16 mouse cellular contexts compared by ENCODE assay signal in the genomic region with DNA sequence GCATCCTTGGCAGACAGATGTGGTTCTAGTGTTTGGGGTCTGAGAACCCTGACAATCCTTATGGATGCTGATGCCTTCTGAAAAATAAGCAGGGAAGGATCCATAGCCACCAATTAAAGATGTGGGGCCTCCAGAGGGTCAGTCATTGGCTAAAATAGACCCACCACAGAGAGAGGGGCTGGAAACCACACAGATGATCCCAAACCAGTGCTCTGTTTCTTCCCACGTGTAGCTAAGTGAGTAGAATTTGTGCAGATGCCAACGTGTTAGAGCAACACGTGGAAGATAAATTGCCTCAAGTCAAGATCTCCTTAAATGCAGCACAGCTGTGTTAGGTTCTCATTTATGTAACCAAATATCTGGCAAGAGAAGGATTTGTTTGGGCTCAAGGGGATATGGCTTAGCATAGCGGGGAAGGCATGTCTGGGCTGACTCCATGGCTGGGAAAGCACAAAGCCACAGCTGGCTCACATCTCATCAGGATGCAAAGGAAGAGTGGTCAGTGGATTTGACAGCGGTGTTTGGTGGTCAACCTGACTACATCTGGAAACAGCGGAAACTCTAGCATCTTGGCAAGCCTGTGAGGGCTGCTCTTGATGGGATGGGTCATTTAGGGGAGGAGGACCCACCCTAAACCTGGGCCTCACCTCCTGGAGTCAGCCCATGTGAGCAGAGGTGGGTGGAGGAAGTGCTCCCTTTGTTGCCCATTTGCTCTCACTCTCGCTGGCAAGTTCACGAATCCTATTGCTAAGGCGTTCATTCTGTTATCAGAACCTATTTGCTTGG. TPM values are rescaled to one million over a fixed set of nuclear protein-coding genes. Genes with fewer than 3 reads are reported as not detected.
DNase-seq lines count a peak whose midpoint lies in the region; ATAC-seq and TF ChIP-seq lines count a peak whose summit lies in the region.
"Had no signal": no experiment of that assay in that cellular context is flagged by ENCODE, and none has a peak within 500 bp of the region (broad histone marks: within the 10 kb centered on the region; RNA-seq: fewer than 3 reads in every experiment).

No protein-coding gene starts in this region.

- H3K4me2 ChIP-seq in intestine, embryonic 15.5 days (replicated peaks): no peak overlapping the region
- no peak overlapping the region for H3K4me2 ChIP-seq in intestine, postnatal 0 days (replicated peaks; ENCODE audit: low read depth)
- no peak overlapping the region for H3K4me2 ChIP-seq in lung, embryonic 15.5 days
- H3K4me2 ChIP-seq in embryonic facial prominence, embryonic 12.5 days (replicated peaks): no peak overlapping the region
- H3K4me2 ChIP-seq in stomach, embryonic 16.5 days (ENCODE audit: low read depth, low read length): no peak overlapping the region
- H3K4me2 ChIP-seq: forebrain, embryonic 12.5 days had no signal

- H3K9ac ChIP-seq in intestine, embryonic 15.5 days: no peak overlapping the region
- H3K9ac ChIP-seq in intestine, postnatal 0 days (ENCODE audit: low read depth, low read length): no peak overlapping the region
- no peak overlapping the region for H3K9ac ChIP-seq in lung, embryonic 15.5 days
- no peak overlapping the region for H3K9ac ChIP-seq in embryonic facial prominence, embryonic 12.5 days
- no peak overlapping the region for H3K9ac ChIP-seq in stomach, embryonic 16.5 days (ENCODE audit: low read length)
- H3K9ac ChIP-seq: forebrain, embryonic 12.5 days had no signal

- H3K27ac ChIP-seq in intestine, embryonic 15.5 days: no peak overlapping the region
- no peak overlapping the region; the same call in 1 of the 2 replicates for H3K27ac ChIP-seq in intestine, postnatal 0 days (ENCODE audit: low read depth, low read length)
- H3K27ac ChIP-seq in lung, embryonic 15.5 days: no peak overlapping the region
- H3K27ac ChIP-seq in embryonic facial prominence, embryonic 12.5 days: no peak overlapping the region; the same call in 1 of the 2 replicates
- H3K27ac ChIP-seq in stomach, embryonic 16.5 days (ENCODE audit: low read length): peak overlapping the region; percentile 21; the same call in 1 of the 2 replicates
- H3K27ac ChIP-seq: forebrain, embryonic 12.5 days had no signal

- ATAC-seq in intestine, embryonic 15.5 days: peak; percentile 65
- ATAC-seq in intestine, postnatal 0 days: no peak
- ATAC-seq in lung, embryonic 15.5 days (ENCODE audit: borderline replicate concordance, extremely low read depth, low FRiP score, low TSS enrichment): 0 out of 2 replicates have a peak, but pooled peaks have one; percentile 42
- ATAC-seq in embryonic facial prominence, embryonic 12.5 days (ENCODE audit: insufficient number of reproducible peaks, insufficient read depth, low FRiP score, low TSS enrichment): peak; percentile 35; the same call in 1 of the 2 replicates
- ATAC-seq in stomach, embryonic 16.5 days (ENCODE audit: insufficient read depth, low FRiP score): peak; percentile 84
- ATAC-seq: hindbrain, embryonic 16.5 days had no signal

- H3K27me3 ChIP-seq in intestine, embryonic 15.5 days (replicated peaks): no peaks in the 10 kb centered on the region
- no peaks in the 10 kb centered on the region for H3K27me3 ChIP-seq in intestine, postnatal 0 days (replicated peaks; ENCODE audit: control insufficient read depth, insufficient read depth, low read length)
- no peaks in the 10 kb centered on the region for H3K27me3 ChIP-seq in lung, embryonic 15.5 days
- no peaks in the 10 kb centered on the region for H3K27me3 ChIP-seq in embryonic facial prominence, embryonic 12.5 days
- no peaks in the 10 kb centered on the region for H3K27me3 ChIP-seq in stomach, embryonic 16.5 days (ENCODE audit: control insufficient read depth, insufficient read depth, low read length)
- H3K27me3 ChIP-seq: forebrain, embryonic 12.5 days had no signal

- no peak for DNase-seq in lung, postnatal 36 days
- DNase-seq in c-Kit-positive CD71-positive TER-119-positive erythroid progenitor cells, embryonic 14.5 days (ENCODE audit: low spot score): no peak
- DNase-seq: adrenal gland, postnatal 14 days; cerebellum, adult 8-10 months; left cerebral cortex, postnatal 4 days; midbrain, embryonic 14.5 days; right cerebral cortex, postnatal 25 days had no signal

- 59% methylated on average over 9 of the region's 9 CpGs for WGBS in intestine, embryonic 15.5 days
- 62% methylated on average over 9 of the region's 9 CpGs for WGBS in intestine, postnatal 0 days
- WGBS in lung, embryonic 15.5 days: 50% methylated on average over 9 of the region's 9 CpGs
- 55% methylated on average over 9 of the region's 9 CpGs for WGBS in embryonic facial prominence, embryonic 12.5 days
- 48% methylated on average over 9 of the region's 9 CpGs for WGBS in stomach, embryonic 16.5 days

- no peaks in the 10 kb centered on the region for H3K4me1 ChIP-seq in intestine, embryonic 15.5 days (replicated peaks)
- H3K4me1 ChIP-seq in intestine, postnatal 0 days (replicated peaks; ENCODE audit: control insufficient read depth, insufficient read depth, low read length): no peaks in the 10 kb centered on the region
- H3K4me1 ChIP-seq in lung, embryonic 15.5 days: no peaks in the 10 kb centered on the region
- peaks cover 13% of the 10 kb centered on the region for H3K4me1 ChIP-seq in embryonic facial prominence, embryonic 12.5 days
- no peaks in the 10 kb centered on the region for H3K4me1 ChIP-seq in stomach, embryonic 16.5 days (ENCODE audit: control insufficient read depth, insufficient read depth, low read length)
- H3K4me1 ChIP-seq: forebrain, embryonic 12.5 days had no signal

- no peak overlapping the region for H3K4me3 ChIP-seq in intestine, embryonic 15.5 days (replicated peaks)
- no peak overlapping the region for H3K4me3 ChIP-seq in intestine, postnatal 0 days (ENCODE audit: low read depth, low read length)
- no peak overlapping the region for H3K4me3 ChIP-seq in lung, embryonic 15.5 days
- H3K4me3 ChIP-seq in embryonic facial prominence, embryonic 12.5 days: no peak overlapping the region
- H3K4me3 ChIP-seq in stomach, embryonic 16.5 days (replicated peaks; ENCODE audit: low read length): no peak overlapping the region
- H3K4me3 ChIP-seq: forebrain, embryonic 12.5 days had no signal

- no peaks in the 10 kb centered on the region for H3K9me3 ChIP-seq in intestine, embryonic 15.5 days
- no peaks in the 10 kb centered on the region for H3K9me3 ChIP-seq in intestine, postnatal 0 days (ENCODE audit: control insufficient read depth)
- no peaks in the 10 kb centered on the region for H3K9me3 ChIP-seq in lung, embryonic 15.5 days
- no peaks in the 10 kb centered on the region for H3K9me3 ChIP-seq in embryonic facial prominence, embryonic 12.5 days
- H3K9me3 ChIP-seq in stomach, embryonic 16.5 days (replicated peaks; ENCODE audit: control insufficient read depth, low read length): no peaks in the 10 kb centered on the region
- H3K9me3 ChIP-seq: forebrain, embryonic 12.5 days; G1E had no signal

- no peaks in the 10 kb centered on the region for H3K36me3 ChIP-seq in intestine, embryonic 15.5 days
- H3K36me3 ChIP-seq in intestine, postnatal 0 days (ENCODE audit: control insufficient read depth, insufficient read depth): no peaks in the 10 kb centered on the region
- H3K36me3 ChIP-seq in lung, embryonic 15.5 days: no peaks in the 10 kb centered on the region
- no peaks in the 10 kb centered on the region for H3K36me3 ChIP-seq in embryonic facial prominence, embryonic 12.5 days
- H3K36me3 ChIP-seq in stomach, embryonic 16.5 days (ENCODE audit: control insufficient read depth, insufficient read depth, low read length): no peaks in the 10 kb centered on the region
- H3K36me3 ChIP-seq: forebrain, embryonic 12.5 days; G1E had no signal

- no peak for TF ChIP-seq CTCF in intestine, postnatal 0 days (IDR thresholded peaks at IDR 0.05; ENCODE audit: low read depth)

RNA-seq across cellular contexts. Expression of a gene that starts 15.6 kb away (rescaled TPM):
- polyA plus RNA-seq in intestine, embryonic 15.5 days (2015; fragmentation: Nextera tagmentation; extraction: Ambion mirVana): 4.2 and 4.8 TPM in 2 replicates
- 4.9 and 5.7 TPM in 2 replicates for polyA plus RNA-seq in intestine, postnatal 0 days (2015; fragmentation: Nextera tagmentation; extraction: Ambion mirVana)
- 0.81 and 1.2 TPM in 2 replicates for polyA plus RNA-seq in lung, embryonic 15.5 days (2015; fragmentation: Nextera tagmentation; extraction: Ambion mirVana)
- polyA plus RNA-seq in embryonic facial prominence, embryonic 12.5 days (2016; fragmentation: Nextera tagmentation; extraction: Ambion mirVana): 5.9 and 7.3 TPM in 2 replicates
- 4.8 and 5.0 TPM in 2 replicates for polyA plus RNA-seq in stomach, embryonic 16.5 days (2015; fragmentation: Nextera tagmentation; extraction: Ambion mirVana)
- polyA plus RNA-seq: G1E; liver, embryonic 16.5 days had no signal
